Mouse (Mus musculus): ENCODE measurements around the gene Gm3072. TPM values are rescaled to one million over a fixed set of nuclear protein-coding genes. Genes with fewer than 3 reads are reported as not detected.

The Gm3072 gene
- polyA plus RNA-seq, 1 experiment from 2014 or later = not detected

Other genes starting within 250 kb of the Gm3072 start
- not detected in 2 replicates for gene Gm7945, start 238.2 kb downstream of the Gm3072 start, polyA plus RNA-seq (2015; fragmentation: Nextera tagmentation; extraction: Ambion mirVana)
- not detected in 2 replicates for gene Gm6482, start 216.3 kb downstream of the Gm3072 start, polyA plus RNA-seq (2015; fragmentation: Nextera tagmentation; extraction: Ambion mirVana)
- not detected in 2 replicates for gene Gm7954, start 171.1 kb downstream of the Gm3072 start, polyA plus RNA-seq (2015; fragmentation: Nextera tagmentation; extraction: Ambion mirVana)
- not detected in 2 replicates for gene Gm3486, start 135.1 kb downstream of the Gm3072 start, polyA plus RNA-seq (2015; fragmentation: Nextera tagmentation; extraction: Ambion mirVana)
- not detected in 2 replicates for gene Gm7970, start 69.0 kb downstream of the Gm3072 start, polyA plus RNA-seq (2015; fragmentation: Nextera tagmentation; extraction: Ambion mirVana)
- not detected in 2 replicates for gene 1700049E17Rik2, start 51.4 kb downstream of the Gm3072 start, polyA plus RNA-seq (2015; fragmentation: Nextera tagmentation; extraction: Ambion mirVana)
- gene Gm3676, start 21.9 kb upstream of the Gm3072 start, polyA plus RNA-seq (2015; fragmentation: Nextera tagmentation; extraction: Ambion mirVana) = not detected in 2 replicates
- gene Gm8068, start 77.3 kb upstream of the Gm3072 start, polyA plus RNA-seq (2015; fragmentation: Nextera tagmentation; extraction: Ambion mirVana) = not detected in 2 replicates
- gene Gm7929, start 126.0 kb upstream of the Gm3072 start, polyA plus RNA-seq (2015; fragmentation: Nextera tagmentation; extraction: Ambion mirVana) = not detected in 2 replicates
- not detected in 2 replicates for gene Gm47189, start 147.8 kb upstream of the Gm3072 start, polyA plus RNA-seq (2015; fragmentation: Nextera tagmentation; extraction: Ambion mirVana)

Data from lung, postnatal 0 days (tissue).